Mouse (Mus musculus): ENCODE measurements around the gene Tmem176b. TPM values are rescaled to one million over a fixed set of nuclear protein-coding genes. Genes with fewer than 3 reads are reported as not detected.

The Tmem176b gene
- total and polyA plus RNA-seq, 2 experiments from 2014 or later = 47.1 to 103 TPM

DNA sequence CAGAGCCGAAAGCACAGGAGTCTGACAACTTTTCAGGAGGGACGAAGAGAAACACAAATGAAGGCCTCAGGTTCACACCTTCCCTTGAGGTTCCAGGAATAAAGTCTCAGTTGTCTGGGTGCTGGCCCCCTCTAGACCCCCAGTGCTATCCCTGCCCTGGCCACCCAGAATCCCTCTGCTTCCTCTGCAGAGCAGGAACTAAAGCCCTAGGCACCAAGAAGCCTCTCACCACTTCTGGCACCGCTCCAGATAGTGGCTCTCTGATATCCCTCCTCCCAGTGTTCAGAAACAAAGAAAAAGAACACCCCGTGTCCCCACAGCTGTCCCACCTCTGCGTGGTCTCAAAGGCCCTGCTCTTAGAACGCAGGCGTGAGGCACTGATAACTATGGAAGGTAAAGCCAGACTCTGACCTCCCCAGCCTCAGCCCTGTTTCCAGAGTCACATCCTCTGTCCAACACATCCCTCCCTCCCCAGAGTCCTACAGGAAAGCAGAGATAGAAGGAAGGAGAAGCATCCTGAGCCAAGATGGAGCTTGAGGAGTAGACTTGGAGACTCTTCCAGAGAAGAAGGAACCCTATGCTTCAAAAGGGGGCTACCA lies 826 bp downstream of the Tmem176b start, which contains the start of gene Tmem176a:
TSS of gene Tmem176a (plus strand) at position 549 of the 599 bp plus-strand sequence.
- Histone ChIP-seq H3K4me2 (ENCODE audit: low read depth) (peak within 1 kb of the TSS; percentile 48), H3K9me3 (ENCODE audit: low read length) (no peaks in the 10 kb centered on the region), H3K27me3 (ENCODE audit: insufficient read depth, low read length) (no peaks in the 10 kb centered on the region), H3K4me1 (ENCODE audit: insufficient read depth) (peaks cover 19% of the 10 kb centered on the region; the same call in 1 of the 2 replicates), H3K9ac (peak within 1 kb of the TSS; percentile 46), H3K36me3 (ENCODE audit: insufficient read depth) (no peaks in the 10 kb centered on the region), H3K4me3 (ENCODE audit: low read depth, low read length) (peak within 1 kb of the TSS; percentile 32), H3K27ac (ENCODE audit: low read depth, low read length) (peak within 1 kb of the TSS; percentile 73)
- peak; percentile 32 for ATAC-seq
- no peak for TF ChIP-seq CTCF (IDR thresholded peaks at IDR 0.05; ENCODE audit: low read depth)
- WGBS = 17% methylated on average over 7 of the region's 7 CpGs
- DNase-seq = peak; percentile 50

DNA sequence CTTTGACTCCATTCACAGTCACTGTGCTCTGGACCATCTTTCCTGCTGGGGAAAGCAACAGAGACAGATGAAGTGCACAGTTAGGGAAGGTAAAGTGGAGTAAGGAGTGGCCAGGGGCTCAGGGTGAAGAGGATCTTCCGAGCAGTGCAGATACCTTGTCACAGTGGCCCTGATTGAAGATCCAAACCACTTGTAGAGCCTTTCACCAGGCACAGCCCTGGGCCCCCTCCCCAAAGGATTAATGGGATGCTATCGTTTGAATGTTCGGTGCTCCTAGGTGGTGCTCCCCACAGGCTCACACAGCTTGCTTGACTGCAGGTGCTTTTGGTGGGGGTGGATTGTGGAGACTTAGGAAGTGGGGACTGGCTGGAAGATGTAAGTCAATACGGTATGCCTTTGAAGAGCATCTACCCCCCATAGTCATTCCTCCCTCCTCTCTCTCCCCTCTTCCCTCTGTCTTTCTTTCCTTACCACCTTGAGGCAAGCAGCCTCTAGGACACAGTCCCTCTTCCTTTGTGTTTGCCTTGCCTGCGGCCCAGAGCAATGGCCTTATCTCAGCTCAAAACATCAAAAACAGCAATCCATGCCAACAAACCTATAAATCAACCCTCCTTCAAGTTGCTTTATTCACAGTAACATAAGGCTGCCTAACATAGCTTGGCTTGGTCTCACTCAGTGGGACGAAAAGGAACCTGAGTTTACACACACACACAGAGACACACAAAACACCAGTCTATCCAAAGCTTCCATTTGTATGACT lies 2.8 kb downstream of the Tmem176b start:
- Histone ChIP-seq H3K9me3 (ENCODE audit: low read length) (no peaks in the 10 kb centered on the region), H3K4me3 (ENCODE audit: low read depth, low read length) (no peak overlapping the region), H3K27ac (ENCODE audit: low read depth, low read length) (no peak overlapping the region), H3K9ac (no peak overlapping the region), H3K4me1 (ENCODE audit: insufficient read depth) (peaks cover 19% of the 10 kb centered on the region; the same call in 1 of the 2 replicates), H3K27me3 (ENCODE audit: insufficient read depth, low read length) (no peaks in the 10 kb centered on the region), H3K36me3 (ENCODE audit: insufficient read depth) (peaks cover 11% of the 10 kb centered on the region; the same call in 1 of the 2 replicates), H3K4me2 (ENCODE audit: low read depth) (no peak overlapping the region)
- 73% methylated on average over 6 of the region's 6 CpGs for WGBS
- DNase-seq (no peak), ATAC-seq (no peak)
- TF ChIP-seq CTCF (IDR thresholded peaks at IDR 0.05; ENCODE audit: low read depth) = no peak

- 85% methylated on average over 7 of the region's 7 CpGs for WGBS
- no peak overlapping the region for H3K4me3 ChIP-seq (ENCODE audit: low read depth, low read length)
- TF ChIP-seq CTCF (IDR thresholded peaks at IDR 0.05; ENCODE audit: low read depth) = no peak
- peaks cover 19% of the 10 kb centered on the region; the same call in 1 of the 2 replicates for H3K4me1 ChIP-seq (ENCODE audit: insufficient read depth)
- no peaks in the 10 kb centered on the region for H3K9me3 ChIP-seq (ENCODE audit: low read length)
- ATAC-seq = no peak
- no peak overlapping the region for H3K27ac ChIP-seq (ENCODE audit: low read depth, low read length)
- no peak overlapping the region for H3K9ac ChIP-seq
- no peak for DNase-seq
- no peak overlapping the region for H3K4me2 ChIP-seq (ENCODE audit: low read depth)
- H3K27me3 ChIP-seq (ENCODE audit: insufficient read depth, low read length) = no peaks in the 10 kb centered on the region
- H3K36me3 ChIP-seq (ENCODE audit: insufficient read depth) = peaks cover 11% of the 10 kb centered on the region; the same call in 1 of the 2 replicates
These were observed 3.8 kb downstream of the Tmem176b start for GRCm38 (mm10) chr6:48837516-48837915.

DNA sequence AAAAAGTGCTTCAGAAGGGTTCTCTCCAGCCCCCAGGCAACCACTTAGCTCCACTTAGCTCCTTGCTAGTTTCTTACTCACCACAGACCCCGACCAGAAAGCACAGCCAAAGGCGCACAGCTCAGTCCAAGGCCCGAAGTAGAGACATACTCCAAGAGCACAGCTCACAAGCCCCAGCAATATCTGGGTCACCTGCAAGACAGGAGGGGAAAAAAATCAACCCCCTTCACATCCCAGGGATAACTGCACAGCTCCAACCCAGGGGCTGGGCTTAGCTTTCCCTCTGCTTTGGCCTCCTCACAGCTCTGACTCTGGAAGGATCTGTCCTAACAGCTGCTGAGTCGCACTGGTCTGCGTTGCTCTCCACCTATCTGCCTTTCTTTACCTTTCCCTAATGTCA lies 5.2 kb downstream of the Tmem176b start:
- 85% methylated on average over 5 of the region's 5 CpGs for WGBS
- no peaks in the 10 kb centered on the region for H3K9me3 ChIP-seq (ENCODE audit: low read length)
- no peak overlapping the region for H3K4me2 ChIP-seq (ENCODE audit: low read depth)
- no peaks in the 10 kb centered on the region for H3K27me3 ChIP-seq (ENCODE audit: insufficient read depth, low read length)
- no peak for TF ChIP-seq CTCF (IDR thresholded peaks at IDR 0.05; ENCODE audit: low read depth)
- no peak for ATAC-seq
- no peak for DNase-seq
- H3K36me3 ChIP-seq (ENCODE audit: insufficient read depth) = peaks cover 11% of the 10 kb centered on the region; the same call in 1 of the 2 replicates
- no peak overlapping the region for H3K9ac ChIP-seq
- H3K4me3 ChIP-seq (ENCODE audit: low read depth, low read length) = no peak overlapping the region
- H3K4me1 ChIP-seq (ENCODE audit: insufficient read depth) = peaks cover 8% of the 10 kb centered on the region; the same call in 1 of the 2 replicates
- no peak overlapping the region for H3K27ac ChIP-seq (ENCODE audit: low read depth, low read length)

DNA sequence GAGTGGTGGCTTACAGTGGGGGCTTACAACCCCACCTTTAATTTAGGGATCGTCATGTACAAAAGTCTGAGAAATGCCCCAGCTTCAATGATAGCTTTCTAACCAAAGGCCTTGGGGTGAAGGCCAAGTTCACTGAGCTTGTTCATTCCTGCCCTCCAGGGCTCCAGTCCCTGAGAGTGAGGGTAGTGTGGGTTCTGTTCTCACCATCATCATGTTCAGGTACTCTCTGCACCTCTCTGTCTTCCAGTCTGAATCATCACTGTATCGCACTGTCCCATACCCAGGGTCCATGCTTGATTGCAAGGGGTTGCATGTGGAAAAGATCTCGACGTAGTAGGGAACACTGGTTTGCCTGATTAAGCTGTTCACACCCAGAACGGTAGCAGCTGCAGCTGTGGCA lies 6.1 kb downstream of the Tmem176b start:
- DNase-seq = no peak
- Histone ChIP-seq H3K9me3 (ENCODE audit: low read length) (no peaks in the 10 kb centered on the region), H3K9ac (no peak overlapping the region), H3K36me3 (ENCODE audit: insufficient read depth) (peaks cover 11% of the 10 kb centered on the region; the same call in 1 of the 2 replicates), H3K4me1 (ENCODE audit: insufficient read depth) (peaks cover 4% of the 10 kb centered on the region; the same call in 1 of the 2 replicates), H3K27ac (ENCODE audit: low read depth, low read length) (no peak overlapping the region), H3K4me2 (ENCODE audit: low read depth) (no peak overlapping the region), H3K4me3 (ENCODE audit: low read depth, low read length) (no peak overlapping the region), H3K27me3 (ENCODE audit: insufficient read depth, low read length) (no peaks in the 10 kb centered on the region)
- no peak for TF ChIP-seq CTCF (IDR thresholded peaks at IDR 0.05; ENCODE audit: low read depth)
- WGBS = 89% methylated on average over 5 of the region's 5 CpGs
- ATAC-seq = no peak

- Histone ChIP-seq H3K4me3 (ENCODE audit: low read depth, low read length) (no peak overlapping the region), H3K36me3 (ENCODE audit: insufficient read depth) (peaks cover 11% of the 10 kb centered on the region; the same call in 1 of the 2 replicates), H3K27ac (ENCODE audit: low read depth, low read length) (no peak overlapping the region), H3K9ac (no peak overlapping the region), H3K4me1 (ENCODE audit: insufficient read depth) (no peaks in the 10 kb centered on the region), H3K27me3 (ENCODE audit: insufficient read depth, low read length) (no peaks in the 10 kb centered on the region), H3K4me2 (ENCODE audit: low read depth) (no peak overlapping the region), H3K9me3 (ENCODE audit: low read length) (no peaks in the 10 kb centered on the region)
- DNase-seq = no peak
- no peak for TF ChIP-seq CTCF (IDR thresholded peaks at IDR 0.05; ENCODE audit: low read depth)
- ATAC-seq = no peak
- WGBS = 96% methylated on average over 4 of the region's 4 CpGs
These were observed 7.8 kb downstream of the Tmem176b start for GRCm38 (mm10) chr6:48833515-48833914.

GRCm38 (mm10) chr6:48832426-48832825 lies 8.9 kb downstream of the Tmem176b start:
- Histone ChIP-seq H3K9ac (no peak overlapping the region), H3K36me3 (ENCODE audit: insufficient read depth) (peaks cover 11% of the 10 kb centered on the region; the same call in 1 of the 2 replicates), H3K4me2 (ENCODE audit: low read depth) (no peak overlapping the region), H3K27ac (ENCODE audit: low read depth, low read length) (no peak overlapping the region), H3K4me1 (ENCODE audit: insufficient read depth) (no peaks in the 10 kb centered on the region), H3K4me3 (ENCODE audit: low read depth, low read length) (no peak overlapping the region), H3K9me3 (ENCODE audit: low read length) (no peaks in the 10 kb centered on the region), H3K27me3 (ENCODE audit: insufficient read depth, low read length) (no peaks in the 10 kb centered on the region)
- 95% methylated on average over 1 of the region's 1 CpGs for WGBS
- ATAC-seq (no peak), DNase-seq (no peak)
- no peak for TF ChIP-seq CTCF (IDR thresholded peaks at IDR 0.05; ENCODE audit: low read depth)
